In the genomic region with DNA sequence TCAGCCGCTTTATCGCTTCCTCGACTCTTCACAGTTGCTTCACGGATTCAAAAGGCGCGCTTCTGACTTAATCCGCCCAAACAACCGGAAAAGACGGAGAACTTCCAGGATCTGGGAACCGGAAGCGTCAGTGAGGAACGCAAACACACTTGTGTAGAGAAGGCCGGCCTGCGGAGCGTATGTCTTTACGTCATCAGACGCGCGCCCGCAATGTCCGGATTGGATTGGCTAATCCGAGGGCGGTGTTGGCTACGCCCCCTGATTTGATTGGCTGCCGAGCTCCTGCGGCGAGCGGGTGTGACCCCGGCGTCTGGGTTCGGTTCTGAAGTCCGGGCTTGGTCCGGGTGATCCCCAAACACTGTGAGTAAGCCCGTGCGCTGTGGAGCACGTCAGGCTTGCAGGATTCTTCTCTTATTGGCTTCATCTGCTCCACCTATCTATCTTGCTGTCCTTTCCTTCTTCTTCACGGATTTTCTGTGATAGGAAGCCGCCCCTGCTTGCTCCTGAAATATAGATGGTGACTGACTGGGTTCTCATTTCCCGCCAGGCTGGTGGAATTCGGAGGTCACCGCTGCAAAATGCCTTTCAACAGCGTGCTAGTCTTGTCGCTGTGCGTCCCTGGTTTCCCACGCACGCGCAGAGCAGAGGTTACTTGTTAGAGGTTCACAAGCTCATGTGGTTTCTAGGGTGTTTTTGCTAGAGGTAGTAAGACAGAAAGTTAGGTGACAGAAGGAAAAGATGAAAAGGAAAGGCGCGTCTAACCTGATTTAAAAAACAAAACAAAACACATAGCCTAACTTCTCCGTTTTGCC, we compare ENCODE assay signal across 7 mouse cellular contexts. TPM values are rescaled to one million over a fixed set of nuclear protein-coding genes. Genes with fewer than 3 reads are reported as not detected.
DNase-seq lines count a peak whose midpoint lies in the region; ATAC-seq lines count a peak whose summit lies in the region.

A gene (plus strand): TSS at position 266 of the 812 bp plus-strand sequence.
A gene (minus strand): TSS at position 628 of the 812 bp plus-strand sequence.

- DNase-seq in adrenal gland, adult 2 months = peak; percentile 99
- peak; percentile 94 for DNase-seq in embryo, embryonic 11.5 days (ENCODE audit: low read depth, low spot score)
- peak; percentile 96 to 97 for DNase-seq in gastrocnemius, postnatal 36 days
- DNase-seq in left cerebral cortex, postnatal 25 days (ENCODE audit: low spot score in 2 of 2) = peak; percentile 100
- DNase-seq in midbrain, embryonic 10.5 days (ENCODE audit: low spot score) = peak; percentile 96
- DNase-seq in right cerebral cortex, postnatal 4 days = peak; percentile 99

- peak within 1 kb of the TSS; percentile 92 for H3K27ac ChIP-seq in intestine, embryonic 15.5 days
- H3K27ac ChIP-seq in midbrain, embryonic 10.5 days (replicated peaks) = peak within 1 kb of the TSS; percentile 90

- no peaks in the 10 kb centered on the region for H3K27me3 ChIP-seq in intestine, embryonic 15.5 days (replicated peaks)
- H3K27me3 ChIP-seq in midbrain, embryonic 10.5 days (ENCODE audit: low read depth, poor library complexity, severe bottlenecking) = no peaks in the 10 kb centered on the region

- WGBS in intestine, embryonic 15.5 days = under 1% methylated on average over 50 of the region's 50 CpGs
- under 1% methylated on average over 50 of the region's 50 CpGs for WGBS in midbrain, embryonic 10.5 days

- peak; percentile 100 for ATAC-seq in intestine, embryonic 15.5 days

- H3K36me3 ChIP-seq in intestine, embryonic 15.5 days = no peaks in the 10 kb centered on the region
- peaks cover 30% of the 10 kb centered on the region for H3K36me3 ChIP-seq in midbrain, embryonic 10.5 days

- peak within 1 kb of the TSS; percentile 67 for H3K4me2 ChIP-seq in intestine, embryonic 15.5 days (replicated peaks)

- H3K4me3 ChIP-seq in intestine, embryonic 15.5 days (replicated peaks) = peak within 1 kb of the TSS; percentile 68
- H3K4me3 ChIP-seq in midbrain, embryonic 10.5 days = peak within 1 kb of the TSS; percentile 72

- H3K4me1 ChIP-seq in intestine, embryonic 15.5 days (replicated peaks) = 0 out of 2 replicates have a peak, but pooled peaks cover 3% of the 10 kb centered on the region
- peaks cover 13% of the 10 kb centered on the region for H3K4me1 ChIP-seq in midbrain, embryonic 10.5 days

- H3K9me3 ChIP-seq in intestine, embryonic 15.5 days = no peaks in the 10 kb centered on the region
- H3K9me3 ChIP-seq in midbrain, embryonic 10.5 days (replicated peaks) = no peaks in the 10 kb centered on the region

- peak within 1 kb of the TSS; percentile 60 for H3K9ac ChIP-seq in intestine, embryonic 15.5 days

- intact Hi-C loops in gastrocnemius, postnatal 36 days (cut with DNase I) = no loop called here
- intact Hi-C loops in left cerebral cortex, postnatal 25 days (cut with DNase I) = no loop called here

RNA-seq across cellular contexts. Expression of the first gene that starts in this region (rescaled TPM):
- total RNA-seq in adrenal gland, adult 2 months (2021) = 100 to 1,000 TPM; 164 to 177 TPM
- polyA plus RNA-seq in adrenal gland, adult 2 months (2012; rRNA removed) = 10.1 and 11.4 TPM in 2 replicates
- total RNA-seq in gastrocnemius, postnatal 36 days (2021) = 10 to 100 TPM; 59.3 to 76.9 TPM
- 42.9 and 44.0 TPM in 2 replicates for polyA plus RNA-seq in intestine, embryonic 15.5 days (2015; fragmentation: Nextera tagmentation; extraction: Ambion mirVana)
- total RNA-seq in left cerebral cortex, postnatal 25 days (2021) = 10 to 100 TPM; 40.3 to 41.9 TPM
- polyA plus RNA-seq in midbrain, embryonic 10.5 days (2016; fragmentation: Nextera tagmentation; extraction: Ambion mirVana) = 27.6 and 29.1 TPM in 2 replicates

RNA-seq across cellular contexts. Expression of the second gene that starts in this region (rescaled TPM):
- 1 to 10 TPM; 7.8 to 8.7 TPM for total RNA-seq in adrenal gland, adult 2 months (2021)
- 0.29 and 0.65 TPM in 2 replicates for polyA plus RNA-seq in adrenal gland, adult 2 months (2012; rRNA removed)
- 1 to 10 TPM; 2.7 to 4.1 TPM for total RNA-seq in gastrocnemius, postnatal 36 days (2021)
- polyA plus RNA-seq in intestine, embryonic 15.5 days (2015; fragmentation: Nextera tagmentation; extraction: Ambion mirVana) = 19.2 and 21.0 TPM in 2 replicates
- total RNA-seq in left cerebral cortex, postnatal 25 days (2021) = 1 to 10 TPM; 5.2 to 5.6 TPM
- 38.6 and 44.6 TPM in 2 replicates for polyA plus RNA-seq in midbrain, embryonic 10.5 days (2016; fragmentation: Nextera tagmentation; extraction: Ambion mirVana)

Comparison
In these comparisons a context has a peak if more than half of its experiments do, and no peak if none do; other contexts are left out.
1. Peak in every context shown above with its lines: DNase-seq, ATAC-seq, H3K4me3 ChIP-seq and H3K27ac ChIP-seq.
2. RNA of the second gene that starts in this region (polyA plus RNA-seq): 38.6 to 44.6 TPM in midbrain, embryonic 10.5 days and 19.2 to 21.0 TPM in intestine, embryonic 15.5 days; 0.29 to 0.65 TPM in adrenal gland, adult 2 months; every median in the first group is over 10 times any median in the second.